Mouse (Mus musculus): ENCODE measurements around the gene Dut.

- no peak for TF ChIP-seq CTCF (IDR thresholded peaks at IDR 0.05 in 2 of 3, conservative IDR thresholded peaks at IDR 0.05 in 1 of 3; ENCODE audit: control insufficient read depth in 1 of 3, insufficient read depth in 1 of 3, low read depth in 2 of 3, low read length in 3 of 3, poor library complexity in 1 of 3, severe bottlenecking in 1 of 3)
- TF ChIP-seq POLR2AphosphoS2 (IDR thresholded peaks at IDR 0.05; ENCODE audit: low read length): no peak
These were observed 13.5 kb upstream of the Dut start for GRCm38 (mm10) chr2:125233537-125233936.
